Mouse (Mus musculus) embryo, embryonic 11.5 days (tissue): ENCODE data around the gene Tapbp.
"Not testable (repeated sequence)": the region's sequence is repeated elsewhere in the genome, so short reads cannot be mapped to it uniquely, and the experiment has no call there.

Experiments used
- DNase-seq: peaks from one replicate; pipeline ENCODE4 v3.0.0-alpha.2; 2012; ENCODE audit warnings: low read depth, low spot score

Gene Tapbp

GRCm38 (mm10) chr17:33903911-33904651, 11.6 kb upstream of the Tapbp start:
- not testable (repeated sequence) for DNase-seq

- not testable (repeated sequence) for DNase-seq
Observed at GRCm38 (mm10) chr17:33904835-33905234, 10.9 kb upstream of the Tapbp start, which contains the start of gene Platr17. TSS of gene Platr17 (plus strand) at chr17:33905135.

GRCm38 (mm10) chr17:33908331-33909076, 7.2 kb upstream of the Tapbp start:
- DNase-seq = no peak

- peak; percentile 96 for DNase-seq
Observed at GRCm38 (mm10) chr17:33909077-33909868, 6.4 kb upstream of the Tapbp start, which contains the start of gene Daxx. TSS of gene Daxx (plus strand) at chr17:33909414.

- no peak for DNase-seq
Observed at GRCm38 (mm10) chr17:33909869-33910250, 5.8 kb upstream of the Tapbp start.

- DNase-seq = no peak
Observed at GRCm38 (mm10) chr17:33910346-33911051, 5.2 kb upstream of the Tapbp start.

- no peak for DNase-seq
Observed at GRCm38 (mm10) chr17:33911052-33911812, 4.5 kb upstream of the Tapbp start.

GRCm38 (mm10) chr17:33911813-33912414, 3.8 kb upstream of the Tapbp start:
- no peak for DNase-seq

- DNase-seq = no peak
Observed at GRCm38 (mm10) chr17:33913264-33913663, 2.4 kb upstream of the Tapbp start.

GRCm38 (mm10) chr17:33913905-33914304, 1.8 kb upstream of the Tapbp start:
- DNase-seq = no peak

- DNase-seq = no peak
Observed at GRCm38 (mm10) chr17:33914969-33915391, 719 bp upstream of the Tapbp start.

GRCm38 (mm10) chr17:33916294-33916693, 595 bp downstream of the Tapbp start:
- peak; percentile 61 for DNase-seq

GRCm38 (mm10) chr17:33916847-33917655, 1.4 kb downstream of the Tapbp start:
- no peak for DNase-seq

- DNase-seq = no peak
Observed at GRCm38 (mm10) chr17:33917656-33918292, 2.1 kb downstream of the Tapbp start.

- no peak for DNase-seq
Observed at GRCm38 (mm10) chr17:33918293-33919203, 2.8 kb downstream of the Tapbp start.

- no peak for DNase-seq
Observed at GRCm38 (mm10) chr17:33919351-33920281, 3.9 kb downstream of the Tapbp start.
